Mouse (Mus musculus) liver, embryonic 15.5 days (tissue): ENCODE results near the gene Styxl1. TPM values are rescaled to one million over a fixed set of nuclear protein-coding genes. Genes with fewer than 3 reads are reported as not detected.

Experiments used
- ATAC-seq: fragments of 200-750 bp; cut with Nextera tagmentation; 2 replicates; pipeline ENCODE4 v1.8.0; 2017; ENCODE audit warnings: moderate number of reproducible peaks, mild to moderate bottlenecking, moderate library complexity; ENCODE audit not compliant: insufficient read depth
- H3K27ac ChIP-seq: fragments of 300-500 bp; sonication (generic); replicated peaks from 2 replicates; pipeline ENCODE4 v1.5.1; 2015; ENCODE audit warnings: mild to moderate bottlenecking, inconsistent platforms
- H3K27me3 ChIP-seq: fragments of 300-500 bp; sonication (generic); 2 replicates; pipeline ENCODE4 v1.6.1; 2015; ENCODE audit warnings: mild to moderate bottlenecking, inconsistent platforms
- H3K36me3 ChIP-seq: fragments of 300-500 bp; sonication (generic); replicated peaks from 2 replicates; pipeline ENCODE4 v1.6.1; 2015; ENCODE audit warnings: moderate library complexity, mild to moderate bottlenecking, inconsistent platforms
- H3K4me1 ChIP-seq: fragments of 300-500 bp; sonication (generic); replicated peaks from 2 replicates; pipeline ENCODE4 v1.6.1; 2015; ENCODE audit warnings: inconsistent platforms
- H3K4me2 ChIP-seq: fragments of 300-500 bp; sonication (generic); 2 replicates; pipeline ENCODE4 v1.6.1; 2015; ENCODE audit warnings: moderate library complexity, mild to moderate bottlenecking, inconsistent platforms
- H3K4me3 ChIP-seq: fragments of 300-500 bp; sonication (generic); replicated peaks from 2 replicates; pipeline ENCODE4 v1.5.1; 2015; ENCODE audit warnings: mild to moderate bottlenecking, inconsistent platforms
- H3K9ac ChIP-seq: fragments of 300-500 bp; sonication (generic); 2 replicates; pipeline ENCODE4 v1.6.1; 2015; ENCODE audit warnings: moderate library complexity, mild to moderate bottlenecking, inconsistent platforms
- H3K9me3 ChIP-seq: fragments of 300-500 bp; sonication (generic); replicated peaks from 2 replicates; pipeline ENCODE4 v1.6.1; 2016; ENCODE audit warnings: inconsistent platforms
- WGBS: fragments of 180-500 bp; shearing (Covaris S2); methylation state at CpG from one replicate; pipeline ENCODE4 v1.1.7; 2015; ENCODE audit warnings: mixed read lengths; ENCODE audit not compliant: insufficient replicate concordance; 5-methylcytosine and 5-hydroxymethylcytosine counted together
- polyA plus RNA-seq: library from polyadenylated mRNA; unstranded; fragments of >200 nt; fragmentation: Nextera tagmentation; extraction: Ambion mirVana; gene quantifications from 2 replicates; pipeline ENCODE4 v1.2.1, GENCODE M21; 2015

Gene Styxl1
- polyA plus RNA-seq, 1 experiment from 2014 or later = not detected

DNA sequence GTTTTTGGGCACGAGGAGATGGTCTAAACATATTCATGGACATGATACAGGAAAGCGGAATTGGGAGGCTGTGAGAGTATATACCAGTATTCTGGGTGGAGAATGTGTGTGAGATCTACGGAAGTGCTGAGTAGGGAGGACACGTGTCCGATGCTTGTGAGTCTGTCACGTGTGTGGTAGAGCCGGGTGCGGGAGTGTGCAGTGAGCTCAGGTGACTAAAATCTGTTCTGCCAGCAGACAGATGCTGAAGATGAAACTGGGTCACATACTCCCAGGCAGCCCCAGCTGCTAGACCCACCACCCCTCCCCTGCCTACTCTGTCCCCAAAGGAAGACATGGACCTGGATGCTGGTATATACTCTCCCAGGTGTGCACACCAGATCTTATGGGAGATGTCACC lies 24.5 kb upstream of the Styxl1 start:
- Histone ChIP-seq H3K4me3 (no peak overlapping the region), H3K36me3 (no peaks in the 10 kb centered on the region), H3K4me1 (peaks cover 5% of the 10 kb centered on the region; the same call in 1 of the 2 replicates), H3K9me3 (no peaks in the 10 kb centered on the region), H3K27me3 (peaks cover 23% of the 10 kb centered on the region), H3K9ac (no peak overlapping the region), H3K4me2 (no peak overlapping the region), H3K27ac (no peak overlapping the region)
- 76% methylated on average over 8 of the region's 8 CpGs for WGBS
- ATAC-seq = no peak

DNA sequence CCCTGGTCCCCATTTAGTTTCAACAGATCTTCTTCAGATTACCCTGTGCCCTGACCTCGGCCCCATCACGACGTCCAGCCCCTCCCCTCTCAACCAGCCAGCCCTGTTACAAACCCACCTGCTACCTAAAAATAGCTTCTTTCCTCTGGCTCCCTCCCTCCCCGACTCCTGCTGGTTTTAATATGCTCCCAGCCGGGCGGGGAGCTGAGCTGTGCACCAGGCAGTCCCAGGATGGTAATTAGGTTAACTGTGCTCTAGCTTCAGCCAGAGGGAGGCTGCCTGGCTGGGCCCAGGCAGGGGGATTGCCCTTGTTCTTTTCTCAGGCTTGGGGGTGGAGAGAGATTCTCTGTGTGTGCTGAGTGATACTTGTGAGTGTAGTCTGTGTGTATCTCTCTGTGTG lies 22.7 kb upstream of the Styxl1 start:
- Histone ChIP-seq H3K9ac (no peak overlapping the region), H3K9me3 (no peaks in the 10 kb centered on the region), H3K27ac (no peak overlapping the region), H3K4me2 (no peak overlapping the region), H3K27me3 (peaks cover 21% of the 10 kb centered on the region), H3K4me3 (no peak overlapping the region), H3K36me3 (no peaks in the 10 kb centered on the region), H3K4me1 (no peaks in the 10 kb centered on the region)
- no peak for ATAC-seq
- 6% methylated on average over 6 of the region's 6 CpGs for WGBS

DNA sequence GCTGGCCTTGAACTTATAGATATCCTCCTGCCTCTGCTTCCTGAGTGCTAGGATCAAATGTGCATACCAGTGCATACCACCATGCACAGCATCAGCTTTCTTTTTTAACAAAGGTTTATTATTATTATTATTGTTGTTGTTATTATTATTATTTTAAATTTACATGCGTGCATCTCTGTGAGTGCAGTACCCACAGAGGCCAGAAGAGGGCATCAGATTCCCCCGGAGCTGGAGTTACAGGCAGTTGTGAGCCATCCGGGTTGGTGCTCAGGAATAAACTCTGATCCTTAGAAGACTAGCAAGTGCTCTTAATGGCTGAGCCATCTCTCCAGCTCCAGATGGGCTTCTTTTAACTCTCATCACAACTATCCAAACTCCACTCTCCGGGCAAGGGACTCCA lies 21.6 kb upstream of the Styxl1 start:
- peaks cover 18% of the 10 kb centered on the region for H3K27me3 ChIP-seq
- H3K4me1 ChIP-seq = 0 out of 2 replicates have a peak, but pooled peaks cover 3% of the 10 kb centered on the region
- no peak overlapping the region for H3K9ac ChIP-seq
- no peaks in the 10 kb centered on the region for H3K9me3 ChIP-seq
- no peak overlapping the region for H3K4me3 ChIP-seq
- H3K27ac ChIP-seq = no peak overlapping the region
- no peaks in the 10 kb centered on the region for H3K36me3 ChIP-seq
- ATAC-seq = no peak
- no peak overlapping the region for H3K4me2 ChIP-seq
- 29% methylated on average over 4 of the region's 4 CpGs for WGBS

DNA sequence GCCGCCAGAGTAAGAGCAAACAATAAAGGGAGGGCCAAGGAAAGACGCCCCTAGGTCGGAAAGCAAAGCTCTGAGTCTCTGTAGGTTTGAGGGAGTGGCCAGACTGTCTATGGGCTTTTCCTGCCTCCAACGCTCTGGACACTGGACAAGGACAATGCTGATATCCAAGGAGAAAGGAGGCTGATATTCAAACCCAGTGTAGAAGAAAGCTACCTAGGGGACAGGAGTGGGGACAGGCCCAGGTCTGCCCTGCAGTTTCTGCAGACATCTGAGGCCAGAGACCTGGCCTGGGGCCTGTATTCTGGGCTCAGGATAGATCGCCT lies 16.6 kb upstream of the Styxl1 start:
- Histone ChIP-seq H3K9me3 (no peaks in the 10 kb centered on the region), H3K4me1 (peaks cover 10% of the 10 kb centered on the region; the same call in 1 of the 2 replicates), H3K4me2 (peak overlapping the region; percentile 55), H3K9ac (no peak overlapping the region), H3K27me3 (no peaks in the 10 kb centered on the region), H3K27ac (no peak overlapping the region), H3K36me3 (peaks cover 22% of the 10 kb centered on the region), H3K4me3 (peak overlapping the region; percentile 39; the same call in 1 of the 2 replicates)
- no peak for ATAC-seq
- WGBS = 12% methylated on average over 5 of the region's 5 CpGs

DNA sequence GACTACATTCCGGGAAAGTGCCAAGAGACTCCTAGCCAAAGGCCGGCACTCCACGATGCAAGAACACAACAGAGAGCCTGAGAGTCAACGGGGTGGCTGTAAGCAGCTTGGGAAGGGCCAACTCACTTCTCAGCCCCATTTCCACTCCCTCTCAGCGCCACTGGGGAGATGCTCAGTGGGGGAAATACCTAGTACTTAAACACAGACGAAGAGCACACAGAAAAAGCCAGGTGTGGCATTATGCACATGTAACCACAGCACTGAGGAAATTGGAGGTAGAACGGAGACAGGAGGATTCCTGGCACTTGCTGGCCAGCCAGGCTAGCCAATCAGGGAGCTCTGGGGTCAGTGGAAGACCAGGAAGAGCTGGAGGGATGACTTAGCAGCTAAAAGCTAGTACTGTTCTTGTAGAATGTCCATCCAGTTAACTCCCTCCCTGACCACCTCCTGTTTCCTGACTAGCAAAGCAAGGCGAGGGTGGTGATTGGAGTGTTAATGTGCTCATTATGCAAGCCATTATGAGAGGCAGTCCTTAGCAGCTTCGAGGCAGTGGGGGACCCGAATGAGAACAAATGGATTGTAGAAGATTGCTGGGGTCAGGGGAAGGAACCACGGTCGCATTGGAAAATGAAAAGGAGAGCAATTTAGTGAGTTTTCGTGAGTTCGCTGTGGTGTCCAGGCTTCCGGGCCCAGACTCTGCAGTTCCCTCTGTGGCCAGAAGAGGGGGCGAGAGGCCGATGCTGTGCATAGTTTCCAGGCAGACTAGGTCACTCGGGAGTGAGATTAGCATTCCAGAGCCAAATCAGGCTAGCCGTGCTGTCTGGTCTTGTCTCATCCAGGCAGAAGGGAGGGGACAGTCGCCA lies 16.0 kb upstream of the Styxl1 start:
- Histone ChIP-seq H3K27ac (no peak overlapping the region), H3K9ac (no peak overlapping the region)

DNA sequence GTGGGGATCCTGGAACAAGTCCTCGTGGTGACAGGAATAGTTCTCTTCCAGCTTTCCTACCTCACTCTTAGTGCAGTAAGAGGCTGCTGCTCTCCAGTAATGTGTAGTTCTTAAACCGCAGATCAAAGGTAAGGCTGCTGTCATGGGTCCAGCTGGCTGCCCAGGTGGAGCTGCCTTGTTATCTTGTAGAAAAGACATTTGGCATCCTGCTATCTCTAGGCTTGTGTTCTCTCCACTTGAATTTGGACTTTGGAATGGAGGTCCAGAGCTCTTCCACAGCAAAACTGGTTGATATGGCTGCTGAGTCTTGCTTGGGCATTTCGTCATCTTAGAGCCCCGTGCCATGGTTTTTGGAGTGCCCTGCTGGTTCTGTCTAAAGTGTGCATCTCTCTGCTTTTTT lies 4.7 kb upstream of the Styxl1 start:
- Histone ChIP-seq H3K4me2 (no peak overlapping the region), H3K9me3 (no peaks in the 10 kb centered on the region), H3K4me1 (peaks cover 42% of the 10 kb centered on the region), H3K36me3 (peaks cover 63% of the 10 kb centered on the region), H3K27ac (no peak overlapping the region), H3K27me3 (no peaks in the 10 kb centered on the region), H3K4me3 (no peak overlapping the region), H3K9ac (no peak overlapping the region)
- 76% methylated on average over 4 of the region's 4 CpGs for WGBS
- ATAC-seq = no peak

More for the DNA sequence above, 16.0 kb upstream of the Styxl1 start:
- Histone ChIP-seq H3K4me3 (peak overlapping the region; percentile 39), H3K27me3 (no peaks in the 10 kb centered on the region), H3K36me3 (peaks cover 28% of the 10 kb centered on the region), H3K4me2 (peak overlapping the region; percentile 55), H3K4me1 (peaks cover 10% of the 10 kb centered on the region; the same call in 1 of the 2 replicates), H3K9me3 (no peaks in the 10 kb centered on the region)
- ATAC-seq = peak; percentile 31; the same call in 1 of the 2 replicates
- WGBS = 16% methylated on average over 20 of the region's 20 CpGs

DNA sequence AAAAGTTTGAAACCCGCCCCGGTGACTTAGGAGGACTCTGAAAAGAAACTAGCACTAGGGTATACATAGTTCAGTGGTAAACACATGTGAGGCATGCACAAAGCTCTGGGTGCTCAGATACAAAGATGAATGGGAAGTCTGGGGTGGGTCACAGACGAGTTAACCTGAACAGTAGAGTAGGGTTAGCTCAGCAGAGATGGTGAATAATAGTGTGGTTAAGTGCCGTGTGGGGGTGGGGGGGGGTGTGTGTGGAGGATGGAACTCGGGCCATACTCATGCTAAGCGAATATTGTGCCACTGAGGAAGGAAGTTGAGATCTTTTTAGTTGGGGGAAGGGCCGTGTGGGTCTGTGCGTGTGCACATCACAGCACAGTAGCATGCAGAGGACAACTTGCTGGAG lies 2.1 kb upstream of the Styxl1 start:
- peak overlapping the region; percentile 94; the same call in 1 of the 2 replicates for H3K9ac ChIP-seq
- peaks cover 38% of the 10 kb centered on the region for H3K36me3 ChIP-seq
- H3K4me3 ChIP-seq = peak overlapping the region; percentile 97
- no peaks in the 10 kb centered on the region for H3K9me3 ChIP-seq
- ATAC-seq = no peak
- H3K27ac ChIP-seq = no peak overlapping the region
- peaks cover 56% of the 10 kb centered on the region for H3K4me1 ChIP-seq
- H3K4me2 ChIP-seq = peak overlapping the region; percentile 94
- H3K27me3 ChIP-seq = no peaks in the 10 kb centered on the region
- 36% methylated on average over 8 of the region's 8 CpGs for WGBS

DNA sequence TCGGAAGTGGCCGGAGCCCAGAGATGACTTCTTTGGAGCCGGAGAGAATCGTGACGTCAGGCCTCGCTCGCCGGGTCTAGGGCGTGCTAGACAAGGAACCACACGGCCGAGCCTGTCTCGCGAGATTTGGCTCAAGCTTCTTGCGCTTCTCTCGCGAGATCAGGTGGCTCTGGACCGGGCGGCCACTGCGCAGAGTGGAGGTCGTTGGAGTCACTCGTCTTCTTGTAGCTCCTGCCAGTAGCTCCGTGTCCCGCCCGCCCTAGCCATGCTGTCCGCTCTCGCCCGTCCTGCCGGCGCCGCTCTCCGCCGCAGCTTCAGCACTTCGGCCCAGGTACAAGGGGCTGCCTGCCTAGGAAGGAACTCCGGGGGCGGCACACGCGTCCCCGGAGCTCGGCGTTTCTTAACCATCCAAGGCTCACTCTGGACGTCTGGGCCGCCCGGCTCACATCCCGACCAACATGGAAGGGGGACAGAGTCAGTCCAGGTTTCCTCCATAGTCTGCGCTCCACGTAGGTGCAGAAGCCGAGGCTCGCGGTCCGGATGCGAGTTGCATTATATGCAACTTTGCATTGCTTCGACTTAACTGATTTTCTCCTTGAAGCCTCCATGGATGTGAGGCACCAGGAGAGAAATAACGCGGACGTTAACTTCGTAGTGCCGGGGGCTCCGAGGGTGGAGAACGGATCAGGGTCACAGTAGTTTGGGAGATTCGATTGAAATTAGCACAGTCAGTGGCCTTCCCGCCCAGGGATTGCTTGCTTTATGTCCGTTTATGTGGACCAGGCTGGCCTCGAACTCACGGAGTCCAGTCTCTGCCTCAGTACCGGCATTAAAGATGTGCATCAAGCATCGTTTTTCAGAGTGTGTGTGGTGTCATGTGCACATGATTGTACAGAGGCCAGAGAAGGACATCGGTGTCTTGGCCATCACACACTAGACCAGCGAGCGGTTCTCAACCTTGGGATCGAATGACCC lies 573 bp upstream of the Styxl1 start, which contains the start of gene Mdh2:
TSS of gene Mdh2 (plus strand) at position 10 of the 975 bp plus-strand sequence.
- WGBS = under 1% methylated on average over 70 of the region's 70 CpGs
- no peaks in the 10 kb centered on the region for H3K9me3 ChIP-seq
- H3K27ac ChIP-seq = peak within 1 kb of the TSS; percentile 97
- peaks cover 22% of the 10 kb centered on the region for H3K36me3 ChIP-seq
- H3K4me1 ChIP-seq = peaks cover 56% of the 10 kb centered on the region
- peak within 1 kb of the TSS; percentile 94 for H3K9ac ChIP-seq
- peak; percentile 95 for ATAC-seq
- H3K27me3 ChIP-seq = no peaks in the 10 kb centered on the region
- H3K4me2 ChIP-seq = peak within 1 kb of the TSS; percentile 94
- peak within 1 kb of the TSS; percentile 97 for H3K4me3 ChIP-seq

DNA sequence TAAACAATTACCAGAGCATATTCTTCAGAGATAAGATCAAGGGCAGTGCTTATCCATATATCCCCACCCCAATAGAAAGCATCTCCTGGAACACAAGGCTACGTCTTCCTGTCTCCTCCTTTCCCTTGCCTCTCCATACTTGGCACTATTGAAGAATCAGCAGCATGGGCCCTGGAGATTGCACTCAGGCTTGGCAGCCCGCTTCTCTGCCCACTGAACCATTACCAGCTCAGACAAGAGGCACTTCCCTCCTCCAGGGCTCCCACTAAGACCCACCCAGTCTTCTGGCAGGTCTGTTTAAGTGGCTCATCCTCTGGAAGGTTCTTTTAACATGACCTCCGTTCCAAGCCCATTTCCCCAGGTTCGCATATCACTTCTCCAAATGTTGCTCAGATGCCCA lies 1.6 kb downstream of the Styxl1 start:
- 68% methylated on average over 4 of the region's 4 CpGs for WGBS
- no peaks in the 10 kb centered on the region for H3K9me3 ChIP-seq
- H3K27me3 ChIP-seq = no peaks in the 10 kb centered on the region
- no peak overlapping the region for H3K4me3 ChIP-seq
- no peak overlapping the region for H3K9ac ChIP-seq
- H3K4me1 ChIP-seq = peaks cover 43% of the 10 kb centered on the region
- H3K4me2 ChIP-seq = no peak overlapping the region
- H3K27ac ChIP-seq = no peak overlapping the region
- peaks cover 4% of the 10 kb centered on the region for H3K36me3 ChIP-seq
- no peak for ATAC-seq

DNA sequence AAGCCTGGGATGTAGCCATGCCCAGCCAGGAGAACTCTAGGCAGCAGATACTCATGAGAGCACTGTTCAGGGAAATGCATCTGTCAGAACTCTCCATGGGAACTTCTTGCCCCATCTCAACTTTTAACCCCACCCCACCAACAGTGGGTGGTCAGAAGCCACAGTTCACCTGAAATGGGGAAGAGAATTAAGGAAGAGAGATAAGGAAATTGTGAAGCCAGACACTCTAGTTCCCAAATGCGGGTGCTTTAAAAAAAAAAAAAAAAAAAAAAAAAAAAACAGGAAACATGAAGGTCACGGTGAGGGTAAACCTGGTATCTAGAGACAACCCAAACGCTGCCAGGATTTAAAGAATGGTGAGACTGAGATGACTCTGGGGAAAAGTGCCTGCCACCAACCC lies 5.7 kb downstream of the Styxl1 start:
- H3K4me3 ChIP-seq = no peak overlapping the region
- no peaks in the 10 kb centered on the region for H3K36me3 ChIP-seq
- H3K4me1 ChIP-seq = peaks cover 11% of the 10 kb centered on the region
- no peak overlapping the region for H3K9ac ChIP-seq
- H3K9me3 ChIP-seq = no peaks in the 10 kb centered on the region
- H3K27ac ChIP-seq = no peak overlapping the region
- 0 out of 2 replicates have a peak, but pooled peaks cover 2% of the 10 kb centered on the region for H3K27me3 ChIP-seq
- WGBS = 10% methylated on average over 3 of the region's 3 CpGs
- no peak overlapping the region for H3K4me2 ChIP-seq
- no peak for ATAC-seq

DNA sequence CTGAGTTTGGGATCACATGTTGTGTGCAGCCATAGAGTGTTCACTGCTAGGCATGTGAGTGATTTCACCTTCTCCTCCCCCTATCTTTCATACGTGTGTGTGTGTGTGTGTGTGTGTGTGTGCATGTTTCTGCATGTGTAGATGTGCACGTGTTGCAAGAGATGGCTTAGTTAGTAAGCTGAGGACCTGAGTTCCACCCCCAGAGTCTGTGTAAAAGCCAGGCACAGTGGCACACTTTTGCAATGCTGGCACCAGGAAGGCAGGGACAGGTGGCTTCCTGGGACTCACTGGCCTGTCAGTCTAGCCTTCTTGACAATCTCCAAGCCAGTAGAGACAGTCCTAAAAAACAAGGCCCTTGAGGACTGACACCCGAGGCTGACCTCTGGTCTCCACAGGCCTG lies 13.2 kb downstream of the Styxl1 start:
- Histone ChIP-seq H3K9ac (no peak overlapping the region), H3K4me3 (no peak overlapping the region), H3K9me3 (no peaks in the 10 kb centered on the region), H3K27ac (no peak overlapping the region), H3K36me3 (no peaks in the 10 kb centered on the region), H3K4me2 (no peak overlapping the region), H3K27me3 (no peaks in the 10 kb centered on the region), H3K4me1 (no peaks in the 10 kb centered on the region)
- WGBS = 42% methylated on average over 3 of the region's 3 CpGs
- no peak for ATAC-seq
